8 mouse cellular contexts compared by ENCODE assay signal in genomic region chr7:54836437-54836836, GRCm38 (mm10). TPM values are rescaled to one million over a fixed set of nuclear protein-coding genes. Genes with fewer than 3 reads are reported as not detected.
DNase-seq lines count a peak whose midpoint lies in the region; ATAC-seq and TF ChIP-seq lines count a peak whose summit lies in the region.
"Had no signal": no experiment of that assay in that cellular context is flagged by ENCODE, and none has a peak within 500 bp of the region (broad histone marks: within the 10 kb centered on the region; RNA-seq: fewer than 3 reads in every experiment).

No protein-coding gene starts in this region.

- H3K4me2 ChIP-seq in limb, embryonic 12.5 days = peak overlapping the region; percentile 86
- peak overlapping the region; percentile 69 for H3K4me2 ChIP-seq in forebrain, postnatal 0 days (ENCODE audit: low read depth)

- DNase-seq in limb, embryonic 10.5 days (ENCODE audit: low spot score) = no peak
- DNase-seq in forebrain, postnatal 0 days = peak; percentile 51
- DNase-seq in left cerebral cortex, postnatal 25 days (ENCODE audit: low spot score in 2 of 2) = peak; percentile 44 to 60
- peak; percentile 13 for DNase-seq in right cerebral cortex, postnatal 4 days
- DNase-seq in thymus, postnatal 14 days = no peak
- DNase-seq in lung, adult 18-20 months = no peak

- peaks cover 3% of the 10 kb centered on the region; the same call in 1 of the 2 replicates for H3K4me1 ChIP-seq in limb, embryonic 12.5 days (replicated peaks)
- H3K4me1 ChIP-seq in limb, embryonic 10.5 days = peaks cover 11% of the 10 kb centered on the region; the same call in 1 of the 2 replicates
- no peaks in the 10 kb centered on the region for H3K4me1 ChIP-seq in forebrain, postnatal 0 days (ENCODE audit: insufficient read depth)
- H3K4me1 ChIP-seq: megakaryocyte, embryonic 14.5 days had no signal

- 0 out of 2 replicates have a peak, but pooled peaks have one; percentile 17 for TF ChIP-seq CTCF in forebrain, postnatal 0 days (IDR thresholded peaks at IDR 0.05; ENCODE audit: low read depth)

- no peaks in the 10 kb centered on the region for H3K36me3 ChIP-seq in limb, embryonic 12.5 days
- H3K36me3 ChIP-seq in limb, embryonic 10.5 days = no peaks in the 10 kb centered on the region
- H3K36me3 ChIP-seq in forebrain, postnatal 0 days (ENCODE audit: insufficient read depth) = no peaks in the 10 kb centered on the region

- ATAC-seq in limb, embryonic 12.5 days (ENCODE audit: insufficient number of reproducible peaks, insufficient read depth, low FRiP score, low TSS enrichment, low read depth) = no peak
- ATAC-seq in forebrain, postnatal 0 days = peak; percentile 71

- H3K9me3 ChIP-seq in limb, embryonic 12.5 days = no peaks in the 10 kb centered on the region
- no peaks in the 10 kb centered on the region for H3K9me3 ChIP-seq in limb, embryonic 10.5 days (replicated peaks)
- no peaks in the 10 kb centered on the region for H3K9me3 ChIP-seq in forebrain, postnatal 0 days (ENCODE audit: low read length)

- H3K27me3 ChIP-seq in limb, embryonic 12.5 days = peaks cover 23% of the 10 kb centered on the region
- peaks cover 25% of the 10 kb centered on the region for H3K27me3 ChIP-seq in limb, embryonic 10.5 days (ENCODE audit: low read depth, poor library complexity, severe bottlenecking)
- no peaks in the 10 kb centered on the region for H3K27me3 ChIP-seq in forebrain, postnatal 0 days (ENCODE audit: insufficient read depth, low read length)

- 69% methylated on average over 5 of the region's 5 CpGs for WGBS in limb, embryonic 12.5 days
- 62% methylated on average over 5 of the region's 5 CpGs for WGBS in limb, embryonic 10.5 days
- WGBS in forebrain, postnatal 0 days = 27% methylated on average over 5 of the region's 5 CpGs

- H3K4me3 ChIP-seq in limb, embryonic 12.5 days (replicated peaks) = peak overlapping the region; percentile 47
- H3K4me3 ChIP-seq in limb, embryonic 10.5 days = no peak overlapping the region
- H3K4me3 ChIP-seq in forebrain, postnatal 0 days (ENCODE audit: low read depth, low read length) = peak overlapping the region; percentile 56

- intact Hi-C loops in left cerebral cortex, postnatal 25 days (cut with DNase I) = loop anchor here (5.0 kb wide), 1 partner anchor 104 kb away; no protein-coding TSS in a partner anchor

- no peak overlapping the region for H3K9ac ChIP-seq in limb, embryonic 12.5 days (replicated peaks)
- peak overlapping the region; percentile 71 for H3K9ac ChIP-seq in forebrain, postnatal 0 days

- no peak overlapping the region for H3K27ac ChIP-seq in limb, embryonic 12.5 days
- H3K27ac ChIP-seq in limb, embryonic 10.5 days = no peak overlapping the region
- peak overlapping the region; percentile 76 for H3K27ac ChIP-seq in forebrain, postnatal 0 days (ENCODE audit: low read depth, low read length)

RNA-seq across cellular contexts. Expression of gene Luzp2, which starts 1.1 kb away (rescaled TPM):
- polyA plus RNA-seq in limb, embryonic 12.5 days (2016; fragmentation: Nextera tagmentation; extraction: Ambion mirVana) = 1.3 TPM in 2 replicates
- polyA plus RNA-seq in limb, embryonic 10.5 days (2016; fragmentation: Nextera tagmentation; extraction: Ambion mirVana) = 0.05 and 0.45 TPM in 2 replicates
- 69.2 and 70.3 TPM in 2 replicates for total RNA-seq in forebrain, postnatal 0 days (2014; rRNA removed)
- polyA plus RNA-seq in forebrain, postnatal 0 days (2015; fragmentation: Nextera tagmentation; extraction: Ambion mirVana) = 40.2 and 48.9 TPM in 2 replicates
- 100 to 1,000 TPM; 101 to 104 TPM for total RNA-seq in left cerebral cortex, postnatal 25 days (2021)

Comparison
In these comparisons a context has a peak if more than half of its experiments do, and no peak if none do; other contexts are left out.
1. DNase-seq: peak in forebrain, postnatal 0 days (single experiment), left cerebral cortex, postnatal 25 days (2 of 2) and right cerebral cortex, postnatal 4 days (single experiment); none in limb, embryonic 10.5 days (single experiment), thymus, postnatal 14 days (single experiment) and lung, adult 18-20 months (0 of 2).
2. RNA of gene Luzp2, which starts 1.1 kb away (polyA plus RNA-seq): 40.2 to 48.9 TPM in forebrain, postnatal 0 days; 1.3 TPM in limb, embryonic 12.5 days and 0.05 to 0.45 TPM in limb, embryonic 10.5 days; every median in the first group is over 10 times any median in the second.